Mouse (Mus musculus) fat pad, adult 2 months (tissue): Measurements from ENCODE around the gene Wdr19.
"Not testable (repeated sequence)": the region's sequence is repeated elsewhere in the genome, so short reads cannot be mapped to it uniquely, and the experiment has no call there.

ENCODE experiments used
- DNase-seq: peaks from one replicate; pipeline ENCODE4 v3.0.0-alpha.2; 2011; ENCODE audit warnings: low read depth, low spot score; ENCODE audit errors: extremely low read depth

The Wdr19 gene

GRCm38 (mm10) chr5:65191601-65192000 lies 7.9 kb upstream of the Wdr19 start:
- DNase-seq = no peak

- DNase-seq = no peak
Observed at GRCm38 (mm10) chr5:65194441-65194840, 5.1 kb upstream of the Wdr19 start.

- no peak for DNase-seq
Observed at GRCm38 (mm10) chr5:65204726-65205125, 5.2 kb downstream of the Wdr19 start.

GRCm38 (mm10) chr5:65213321-65213720 lies 13.8 kb downstream of the Wdr19 start:
- no peak for DNase-seq

- DNase-seq = no peak
Observed at GRCm38 (mm10) chr5:65217305-65218269, 18.1 kb downstream of the Wdr19 start.

- DNase-seq = no peak
Observed at GRCm38 (mm10) chr5:65221037-65221436, 21.5 kb downstream of the Wdr19 start.

GRCm38 (mm10) chr5:65224056-65224455 lies 24.6 kb downstream of the Wdr19 start:
- no peak for DNase-seq

- no peak for DNase-seq
Observed at GRCm38 (mm10) chr5:65231289-65232003, 31.9 kb downstream of the Wdr19 start.

- DNase-seq = no peak
Observed at GRCm38 (mm10) chr5:65242740-65243139, 43.2 kb downstream of the Wdr19 start.

GRCm38 (mm10) chr5:65247296-65247695 lies 47.8 kb downstream of the Wdr19 start:
- DNase-seq = no peak

GRCm38 (mm10) chr5:65250185-65250855 lies 50.8 kb downstream of the Wdr19 start:
- DNase-seq = no peak

GRCm38 (mm10) chr5:65257910-65258505 lies 58.5 kb downstream of the Wdr19 start:
- DNase-seq = no peak

- DNase-seq = no peak
Observed at GRCm38 (mm10) chr5:65273966-65274365, 74.5 kb downstream of the Wdr19 start.

GRCm38 (mm10) chr5:65279133-65279651 lies 79.7 kb downstream of the Wdr19 start:
- no peak for DNase-seq

- DNase-seq = no peak
Observed at GRCm38 (mm10) chr5:65281216-65281615, 81.7 kb downstream of the Wdr19 start.

GRCm38 (mm10) chr5:65284171-65284570 lies 84.7 kb downstream of the Wdr19 start:
- DNase-seq = no peak

GRCm38 (mm10) chr5:65287751-65288701 lies 88.5 kb downstream of the Wdr19 start:
- no peak for DNase-seq

GRCm38 (mm10) chr5:65289009-65289408 lies 89.5 kb downstream of the Wdr19 start:
- DNase-seq = not testable (repeated sequence)

- DNase-seq = no peak
Observed at GRCm38 (mm10) chr5:65293627-65294026, 94.1 kb downstream of the Wdr19 start.

- no peak for DNase-seq
Observed at GRCm38 (mm10) chr5:65294270-65294669, 94.8 kb downstream of the Wdr19 start.
